Mouse (Mus musculus) heart, adult 10 weeks (tissue): ENCODE results near the gene Apeh. TPM values are rescaled to one million over a fixed set of nuclear protein-coding genes. Genes with fewer than 3 reads are reported as not detected.

Experiments
- polyA plus RNA-seq: library from polyadenylated mRNA; stranded (reverse); fragments of 350-450 nt; fragmentation: Illumina TruSeq; extraction: RNeasy Lipid Tissue Mini Kit (QIAGEN cat#74804); gene quantifications from one replicate; pipeline ENCODE4 v1.2.3, GENCODE M21; 2014; ENCODE audit warnings: low read depth, low replicate concordance

The Apeh gene
- polyA plus RNA-seq: 47.5 TPM

GRCm38 (mm10) chr9:108094184-108094941, at the start of gene Apeh:
Gene Apeh (minus strand): TSS chr9:108094606.

GRCm38 (mm10) chr9:108082988-108083431, 11.4 kb downstream of the Apeh start, which contains the start of gene Rnf123:
Gene Rnf123 (minus strand): TSS chr9:108083346.

GRCm38 (mm10) chr9:108080168-108080567, 14.2 kb downstream of the Apeh start, which contains the start of gene Mst1:
Gene Mst1 (plus strand): TSS chr9:108080436.

GRCm38 (mm10) chr9:108052885-108053664, 41.3 kb downstream of the Apeh start, which contains the start of gene Amigo3:
Gene Amigo3 (plus strand): TSS chr9:108053159.

GRCm38 (mm10) chr9:108049016-108049455, 45.4 kb downstream of the Apeh start, which contains the start of gene Gmppb:
Gene Gmppb (plus strand): TSS chr9:108049242.

Other genes starting within 250 kb of the Apeh start
- 43.5 TPM for gene Rbm6, start 221.4 kb downstream of the Apeh start, polyA plus RNA-seq
- gene Mon1a, start 206.5 kb downstream of the Apeh start, polyA plus RNA-seq: 13.5 TPM
- gene Mst1r, start 187.7 kb downstream of the Apeh start, polyA plus RNA-seq: 4.3 TPM
- gene Actl11, start 166.1 kb downstream of the Apeh start, polyA plus RNA-seq: not detected
- not detected for gene Camkv, start 158.9 kb downstream of the Apeh start, polyA plus RNA-seq
- gene Traip, start 144.5 kb downstream of the Apeh start, polyA plus RNA-seq: 0.37 TPM
- gene Uba7, start 119.1 kb downstream of the Apeh start, polyA plus RNA-seq: 28.2 TPM
- gene Gm20661, start 111.5 kb downstream of the Apeh start, polyA plus RNA-seq: 0.52 TPM
- 9.8 TPM for gene Inka1, start 108.7 kb downstream of the Apeh start, polyA plus RNA-seq
- gene Cdhr4, start 102.1 kb downstream of the Apeh start, polyA plus RNA-seq: not detected
- not detected for gene Gm20662, start 98.3 kb downstream of the Apeh start, polyA plus RNA-seq
- gene Ip6k1, start 92.1 kb downstream of the Apeh start, polyA plus RNA-seq: 42.3 TPM
- gene Gmppb, start 45.4 kb downstream of the Apeh start, polyA plus RNA-seq: 18.9 TPM
- gene Amigo3, start 41.4 kb downstream of the Apeh start, polyA plus RNA-seq: 1.6 TPM
- not detected for gene Mst1, start 14.2 kb downstream of the Apeh start, polyA plus RNA-seq
- 79.7 TPM for gene Rnf123, start 11.3 kb downstream of the Apeh start, polyA plus RNA-seq
- not detected for gene Bsn, start 95.8 kb upstream of the Apeh start, polyA plus RNA-seq
- gene Dag1, start 169.4 kb upstream of the Apeh start, polyA plus RNA-seq: 197 TPM
- gene Nicn1, start 195.8 kb upstream of the Apeh start, polyA plus RNA-seq: 25.6 TPM
- 5.7 TPM for gene Amt, start 202.2 kb upstream of the Apeh start, polyA plus RNA-seq
- 213 TPM for gene Rhoa, start 211.5 kb upstream of the Apeh start, polyA plus RNA-seq
- 65.8 TPM for gene Tcta, start 211.6 kb upstream of the Apeh start, polyA plus RNA-seq
- gene Gpx1, start 244.3 kb upstream of the Apeh start, polyA plus RNA-seq: 131 TPM